In genomic region chr10:84686705-84687104, GRCm38 (mm10) we compare ENCODE assay signal across 9 mouse cellular contexts.
DNase-seq lines count a peak whose midpoint lies in the region; ATAC-seq and TF ChIP-seq lines count a peak whose summit lies in the region.
"Had no signal": no experiment of that assay in that cellular context is flagged by ENCODE, and none has a peak within 500 bp of the region (broad histone marks: within the 10 kb centered on the region; RNA-seq: fewer than 3 reads in every experiment).

No protein-coding gene starts in this region.

- no peaks in the 10 kb centered on the region for H3K27me3 ChIP-seq in kidney, embryonic 16.5 days (ENCODE audit: insufficient read depth, low read length)
- H3K27me3 ChIP-seq in forebrain, postnatal 0 days (ENCODE audit: insufficient read depth, low read length), result no peaks in the 10 kb centered on the region
- H3K27me3 ChIP-seq in hindbrain, embryonic 10.5 days (ENCODE audit: insufficient read depth, poor library complexity, severe bottlenecking), result peaks cover 22% of the 10 kb centered on the region
- H3K27me3 ChIP-seq in myocyte (ENCODE audit: control insufficient read depth, insufficient read depth, insufficient read length), result no peaks in the 10 kb centered on the region
- H3K27me3 ChIP-seq: CH12.LX had no signal

- peak overlapping the region; percentile 61 for H3K27ac ChIP-seq in kidney, embryonic 16.5 days (ENCODE audit: low read length)
- H3K27ac ChIP-seq in forebrain, postnatal 0 days (ENCODE audit: low read depth, low read length), result 0 out of 2 replicates have a peak overlapping the region, but pooled peaks have one; percentile 40
- H3K27ac ChIP-seq in hindbrain, embryonic 10.5 days, result peak overlapping the region; percentile 88

- H3ac ChIP-seq in myocyte (ENCODE audit: control insufficient read depth, insufficient read length), result no peak overlapping the region

- no peak for DNase-seq in kidney, adult 11 months
- DNase-seq in forebrain, postnatal 0 days, result no peak
- peak; percentile 31 for DNase-seq in hindbrain, embryonic 10.5 days (ENCODE audit: low spot score)
- DNase-seq in ovary, postnatal 10 days (ENCODE audit: low spot score), result no peak
- DNase-seq in left cerebral cortex, postnatal 14 days (ENCODE audit: low spot score in 2 of 2), result no peak
- no peak for DNase-seq in adrenal gland, adult 2 months

- H3K4me1 ChIP-seq in kidney, embryonic 16.5 days (ENCODE audit: insufficient read depth, low read length), result no peaks in the 10 kb centered on the region
- H3K4me1 ChIP-seq in forebrain, postnatal 0 days (ENCODE audit: insufficient read depth), result no peaks in the 10 kb centered on the region
- H3K4me1 ChIP-seq in hindbrain, embryonic 10.5 days (replicated peaks), result peaks cover 60% of the 10 kb centered on the region

- TF ChIP-seq POLR2A in myocyte (IDR thresholded peaks at IDR 0.05; ENCODE audit: insufficient read length, low read depth), result no peak

- H3K9ac ChIP-seq in kidney, embryonic 16.5 days (replicated peaks; ENCODE audit: low read length), result no peak overlapping the region
- no peak overlapping the region for H3K9ac ChIP-seq in forebrain, postnatal 0 days

- no peak overlapping the region for H3K4me2 ChIP-seq in kidney, embryonic 16.5 days (replicated peaks; ENCODE audit: low read depth, low read length)
- no peak overlapping the region for H3K4me2 ChIP-seq in forebrain, postnatal 0 days (ENCODE audit: low read depth)
- H3K4me2 ChIP-seq in myocyte (ENCODE audit: low read depth), result no peak overlapping the region

- WGBS in kidney, embryonic 16.5 days, result 73% methylated on average over 4 of the region's 4 CpGs
- WGBS in forebrain, postnatal 0 days, result 55% methylated on average over 4 of the region's 4 CpGs
- 49% methylated on average over 4 of the region's 4 CpGs for WGBS in hindbrain, embryonic 10.5 days

- H3K9me3 ChIP-seq in kidney, embryonic 16.5 days (ENCODE audit: low read length), result no peaks in the 10 kb centered on the region
- H3K9me3 ChIP-seq in forebrain, postnatal 0 days (ENCODE audit: low read length), result no peaks in the 10 kb centered on the region
- H3K9me3 ChIP-seq in hindbrain, embryonic 10.5 days, result no peaks in the 10 kb centered on the region

- TF ChIP-seq CTCF in forebrain, postnatal 0 days (IDR thresholded peaks at IDR 0.05; ENCODE audit: low read depth), result no peak

- peaks cover 4% of the 10 kb centered on the region; the same call in 1 of the 2 replicates for H3K36me3 ChIP-seq in kidney, embryonic 16.5 days (ENCODE audit: insufficient read depth, low read length)
- peaks cover 3% of the 10 kb centered on the region; the same call in 1 of the 2 replicates for H3K36me3 ChIP-seq in forebrain, postnatal 0 days (ENCODE audit: insufficient read depth)
- H3K36me3 ChIP-seq in hindbrain, embryonic 10.5 days, result peaks cover 9% of the 10 kb centered on the region
- H3K36me3 ChIP-seq in myocyte (ENCODE audit: control insufficient read depth, insufficient read depth), result peaks cover 4% of the 10 kb centered on the region

- no peaks in the 10 kb centered on the region for H3K79me2 ChIP-seq in myocyte (ENCODE audit: control insufficient read depth, insufficient read depth)

- intact Hi-C loops in left cerebral cortex, postnatal 14 days (cut with DNase I), result no loop called here

- no peak; the same call in 1 of the 2 replicates for ATAC-seq in kidney, embryonic 16.5 days (ENCODE audit: low FRiP score, low TSS enrichment)
- no peak for ATAC-seq in forebrain, postnatal 0 days

- no peak overlapping the region for H3K4me3 ChIP-seq in kidney, embryonic 16.5 days (ENCODE audit: low read length)
- no peak overlapping the region for H3K4me3 ChIP-seq in forebrain, postnatal 0 days (ENCODE audit: low read depth, low read length)
- no peak overlapping the region for H3K4me3 ChIP-seq in hindbrain, embryonic 10.5 days
- no peak overlapping the region for H3K4me3 ChIP-seq in myocyte

TF ChIP-seq in myocyte, 11 proteins besides CTCF, POLR2A, EP300 and RAD21:
- TF ChIP-seq POLR2AphosphoS2 (IDR thresholded peaks at IDR 0.05; ENCODE audit: insufficient read length, low read depth) (no peak), MYOD1 (IDR thresholded peaks at IDR 0.05; ENCODE audit: control insufficient read depth in 1 of 3, insufficient read length in 2 of 3, low read depth in 2 of 3) (peak in 2 of 3 experiments; percentile 14 to 63), SRF (IDR thresholded peaks at IDR 0.05; ENCODE audit: control insufficient read depth, insufficient read length, low read depth) (no peak), CEBPB (IDR thresholded peaks at IDR 0.05; ENCODE audit: insufficient read depth, poor library complexity, severe bottlenecking) (no peak), E2F4 (IDR thresholded peaks at IDR 0.05; ENCODE audit: insufficient read depth) (no peak), USF1 (IDR thresholded peaks at IDR 0.05; ENCODE audit: low read depth) (no peak), MAX (IDR thresholded peaks at IDR 0.05; ENCODE audit: low read depth) (no peak), REST (IDR thresholded peaks at IDR 0.05; ENCODE audit: insufficient read depth, insufficient read length) (no peak), MYOG (IDR thresholded peaks at IDR 0.05; ENCODE audit: control insufficient read depth in 1 of 3, insufficient read depth in 1 of 3, insufficient read length in 2 of 3, low read depth in 2 of 3) (peak in 1 of 3 experiments; percentile 39)
